Mouse (Mus musculus): ENCODE data around the gene Sap30. TPM values are rescaled to one million over a fixed set of nuclear protein-coding genes. Genes with fewer than 3 reads are reported as not detected.

The Sap30 gene
- total and polyA plus RNA-seq, 3 experiments, result 17.3 to 55.5 (median 24.5) TPM

GRCm38 (mm10) chr8:57441556-57441955, 46.1 kb downstream of the Sap30 start:
- ATAC-seq (ENCODE audit: extremely low read depth, insufficient number of reproducible peaks, low FRiP score, poor library complexity, severe bottlenecking) (no peak), DNase-seq (ENCODE audit: low spot score) (no peak)
- Histone ChIP-seq H3K4me1 (ENCODE audit: insufficient read depth, low read depth, low read length) (no peaks in the 10 kb centered on the region), H3K9me3 (replicated peaks) (no peaks in the 10 kb centered on the region), H3K36me3 (replicated peaks) (no peaks in the 10 kb centered on the region), H3K27me3 (ENCODE audit: insufficient read depth, low read length) (0 out of 2 replicates have a peak, but pooled peaks cover 2% of the 10 kb centered on the region), H3K4me3 (ENCODE audit: low read depth, low read length) (no peak overlapping the region)
- no peak for TF ChIP-seq CTCF (IDR thresholded peaks at IDR 0.05; ENCODE audit: low read depth, low read length)

- no peaks in the 10 kb centered on the region for H3K36me3 ChIP-seq (replicated peaks)
- no peak for DNase-seq (ENCODE audit: low spot score)
- no peak for ATAC-seq (ENCODE audit: extremely low read depth, insufficient number of reproducible peaks, low FRiP score, poor library complexity, severe bottlenecking)
- TF ChIP-seq CTCF (IDR thresholded peaks at IDR 0.05; ENCODE audit: low read depth, low read length) (no peak), GATA2 (IDR thresholded peaks at IDR 0.05; ENCODE audit: borderline replicate concordance, low read depth, low read length) (no peak), POLR2AphosphoS5 (IDR thresholded peaks at IDR 0.05; ENCODE audit: insufficient replicate concordance, low read depth, low read length) (no peak), TAL1 (conservative IDR thresholded peaks at IDR 0.05; ENCODE audit: low read depth, low read length) (no peak), GATA1 (IDR thresholded peaks at IDR 0.05; ENCODE audit: borderline replicate concordance, low read length) (no peak)
- no peak overlapping the region for H3K4me3 ChIP-seq (ENCODE audit: low read depth, low read length)
- no peaks in the 10 kb centered on the region for H3K9me3 ChIP-seq (replicated peaks)
- H3K27me3 ChIP-seq (ENCODE audit: insufficient read depth, low read length), result 0 out of 2 replicates have a peak, but pooled peaks cover 2% of the 10 kb centered on the region
- no peaks in the 10 kb centered on the region for H3K4me1 ChIP-seq (ENCODE audit: insufficient read depth, low read depth, low read length)
Observed at GRCm38 (mm10) chr8:57441131-57441530, 46.5 kb downstream of the Sap30 start.

DNA sequence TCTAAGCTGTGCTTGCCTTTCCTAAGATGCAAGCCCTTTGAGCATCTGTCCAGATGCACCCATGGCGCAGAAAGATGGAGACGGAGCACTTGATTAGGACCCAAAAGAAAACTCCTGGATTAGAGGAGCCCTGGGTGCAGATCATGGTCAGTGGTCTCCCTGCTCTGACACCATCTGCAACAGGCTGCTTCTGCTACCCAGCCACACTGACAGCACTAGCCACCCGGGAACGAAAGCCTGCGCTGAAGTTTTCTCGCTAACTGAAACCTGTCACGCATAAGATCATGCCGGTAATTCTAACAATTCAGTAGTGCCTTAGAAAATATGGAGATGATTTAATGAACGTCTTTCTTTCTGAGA, 51.2 kb downstream of the Sap30 start:
- Histone ChIP-seq H3K36me3 (replicated peaks) (no peaks in the 10 kb centered on the region), H3K4me1 (ENCODE audit: insufficient read depth, low read depth, low read length) (peaks cover 3% of the 10 kb centered on the region; the same call in 1 of the 2 replicates), H3K4me3 (ENCODE audit: low read depth, low read length) (no peak overlapping the region), H3K9me3 (replicated peaks) (no peaks in the 10 kb centered on the region), H3K27me3 (ENCODE audit: insufficient read depth, low read length) (peaks cover 7% of the 10 kb centered on the region)
- TF ChIP-seq TAL1 (conservative IDR thresholded peaks at IDR 0.05; ENCODE audit: low read depth, low read length), result no peak
- TF ChIP-seq GATA2 (IDR thresholded peaks at IDR 0.05; ENCODE audit: borderline replicate concordance, low read depth, low read length), result no peak
- TF ChIP-seq GATA1 (IDR thresholded peaks at IDR 0.05; ENCODE audit: borderline replicate concordance, low read length), result no peak
- no peak for TF ChIP-seq POLR2AphosphoS5 (IDR thresholded peaks at IDR 0.05; ENCODE audit: insufficient replicate concordance, low read depth, low read length)
- no peak for TF ChIP-seq CTCF (IDR thresholded peaks at IDR 0.05; ENCODE audit: low read depth, low read length)
- DNase-seq (ENCODE audit: low spot score), result no peak
- ATAC-seq (ENCODE audit: extremely low read depth, insufficient number of reproducible peaks, low FRiP score, poor library complexity, severe bottlenecking), result no peak

- H3K4me3 ChIP-seq (ENCODE audit: low read depth, low read length), result no peak overlapping the region
- H3K36me3 ChIP-seq (replicated peaks), result no peaks in the 10 kb centered on the region
- H3K4me1 ChIP-seq (ENCODE audit: insufficient read depth, low read depth, low read length), result peaks cover 3% of the 10 kb centered on the region; the same call in 1 of the 2 replicates
- ATAC-seq (ENCODE audit: extremely low read depth, insufficient number of reproducible peaks, low FRiP score, poor library complexity, severe bottlenecking) (no peak), DNase-seq (ENCODE audit: low spot score) (no peak)
- peaks cover 7% of the 10 kb centered on the region for H3K27me3 ChIP-seq (ENCODE audit: insufficient read depth, low read length)
- no peaks in the 10 kb centered on the region for H3K9me3 ChIP-seq (replicated peaks)
- no peak for TF ChIP-seq GATA2 (IDR thresholded peaks at IDR 0.05; ENCODE audit: borderline replicate concordance, low read depth, low read length)
- TF ChIP-seq GATA1 (IDR thresholded peaks at IDR 0.05; ENCODE audit: borderline replicate concordance, low read length), result no peak
- TF ChIP-seq TAL1 (conservative IDR thresholded peaks at IDR 0.05; ENCODE audit: low read depth, low read length), result no peak
- no peak for TF ChIP-seq POLR2AphosphoS5 (IDR thresholded peaks at IDR 0.05; ENCODE audit: insufficient replicate concordance, low read depth, low read length)
- TF ChIP-seq CTCF (IDR thresholded peaks at IDR 0.05; ENCODE audit: low read depth, low read length), result no peak
Observed at GRCm38 (mm10) chr8:57435768-57436436, 51.8 kb downstream of the Sap30 start.

- no peak for DNase-seq (ENCODE audit: low spot score)
- ATAC-seq (ENCODE audit: extremely low read depth, insufficient number of reproducible peaks, low FRiP score, poor library complexity, severe bottlenecking), result no peak
- Histone ChIP-seq H3K4me3 (ENCODE audit: low read depth, low read length) (no peak overlapping the region), H3K36me3 (replicated peaks) (no peaks in the 10 kb centered on the region), H3K27me3 (ENCODE audit: insufficient read depth, low read length) (peaks cover 7% of the 10 kb centered on the region), H3K4me1 (ENCODE audit: insufficient read depth, low read depth, low read length) (peaks cover 19% of the 10 kb centered on the region), H3K9me3 (replicated peaks) (no peaks in the 10 kb centered on the region)
- no peak for TF ChIP-seq GATA2 (IDR thresholded peaks at IDR 0.05; ENCODE audit: borderline replicate concordance, low read depth, low read length)
- TF ChIP-seq CTCF (IDR thresholded peaks at IDR 0.05; ENCODE audit: low read depth, low read length), result no peak
- no peak for TF ChIP-seq POLR2AphosphoS5 (IDR thresholded peaks at IDR 0.05; ENCODE audit: insufficient replicate concordance, low read depth, low read length)
- TF ChIP-seq GATA1 (IDR thresholded peaks at IDR 0.05; ENCODE audit: borderline replicate concordance, low read length), result no peak
- TF ChIP-seq TAL1 (conservative IDR thresholded peaks at IDR 0.05; ENCODE audit: low read depth, low read length), result no peak
Observed at GRCm38 (mm10) chr8:57432802-57433201, 54.9 kb downstream of the Sap30 start.

Other genes with a start within 250 kb of the Sap30 start
- gene Hand2, start 166.9 kb downstream of the Sap30 start, total RNA-seq (2014; fragmentation: Nextera tagmentation), result not detected in 2 replicates
- not detected in 2 replicates for gene Hand2, start 166.9 kb downstream of the Sap30 start, total RNA-seq (2017)
- not detected in 2 replicates for gene Hand2, start 166.9 kb downstream of the Sap30 start, polyA plus RNA-seq (2012)
- not detected in 2 replicates for gene Scrg1, start 31.9 kb downstream of the Sap30 start, total RNA-seq (2014; fragmentation: Nextera tagmentation)
- gene Scrg1, start 31.9 kb downstream of the Sap30 start, total RNA-seq (2017), result not detected in 2 replicates
- not detected in 2 replicates for gene Scrg1, start 31.9 kb downstream of the Sap30 start, polyA plus RNA-seq (2012)
- gene Hmgb2, start 24.0 kb upstream of the Sap30 start, total RNA-seq (2014; fragmentation: Nextera tagmentation), result 377 and 610 TPM in 2 replicates
- 197 and 208 TPM in 2 replicates for gene Hmgb2, start 24.0 kb upstream of the Sap30 start, total RNA-seq (2017)
- 118 and 132 TPM in 2 replicates for gene Hmgb2, start 24.0 kb upstream of the Sap30 start, polyA plus RNA-seq (2012)
- 31.2 and 35.0 TPM in 2 replicates for gene Galnt7, start 165.2 kb upstream of the Sap30 start, total RNA-seq (2014; fragmentation: Nextera tagmentation)
- 14.5 and 19.0 TPM in 2 replicates for gene Galnt7, start 165.2 kb upstream of the Sap30 start, total RNA-seq (2017)
- gene Galnt7, start 165.2 kb upstream of the Sap30 start, polyA plus RNA-seq (2012), result 2.7 TPM in 2 replicates

Data from G1E (cell line).